ENCODE assay signal across 13 mouse cellular contexts in genomic region chr5:146318051-146318450, GRCm38 (mm10).
DNase-seq lines count a peak whose midpoint lies in the region; ATAC-seq and TF ChIP-seq lines count a peak whose summit lies in the region.
"Had no signal": no experiment of that assay in that cellular context is flagged by ENCODE, and none has a peak within 500 bp of the region (broad histone marks: within the 10 kb centered on the region; RNA-seq: fewer than 3 reads in every experiment).

No protein-coding gene starts in this region.

- no peaks in the 10 kb centered on the region for H3K36me3 ChIP-seq in limb, embryonic 11.5 days (ENCODE audit: control insufficient read depth, insufficient read depth, low read length)
- no peaks in the 10 kb centered on the region for H3K36me3 ChIP-seq in testis, adult 2 months (ENCODE audit: control insufficient read depth, insufficient read depth, low read length)
- H3K36me3 ChIP-seq: hindbrain, embryonic 15.5 days; midbrain, embryonic 12.5 days; neural tube, embryonic 13.5 days had no signal

- H3K9ac ChIP-seq in limb, embryonic 11.5 days (ENCODE audit: low read length) = no peak overlapping the region
- H3K9ac ChIP-seq: hindbrain, embryonic 15.5 days; midbrain, embryonic 12.5 days; neural tube, embryonic 13.5 days had no signal

- no peak for TF ChIP-seq POLR2A in testis, adult 2 months (IDR thresholded peaks at IDR 0.05; ENCODE audit: control insufficient read depth, low read depth, low read length)

- H3K4me3 ChIP-seq in limb, embryonic 11.5 days (ENCODE audit: low read depth, low read length) = no peak overlapping the region
- no peak overlapping the region for H3K4me3 ChIP-seq in testis, adult 2 months (ENCODE audit: control insufficient read depth, low read depth, low read length)
- H3K4me3 ChIP-seq: hindbrain, embryonic 15.5 days; midbrain, embryonic 12.5 days; neural tube, embryonic 13.5 days had no signal

- H3K4me1 ChIP-seq in limb, embryonic 11.5 days (ENCODE audit: control insufficient read depth, insufficient read depth, low read length) = peaks cover 24% of the 10 kb centered on the region
- no peaks in the 10 kb centered on the region for H3K4me1 ChIP-seq in testis, adult 2 months (ENCODE audit: control insufficient read depth, insufficient read depth, low read length)
- H3K4me1 ChIP-seq: midbrain, embryonic 12.5 days had no signal

- ATAC-seq in limb, embryonic 11.5 days (ENCODE audit: insufficient number of reproducible peaks, low FRiP score, low TSS enrichment, low read depth) = no peak

- no peaks in the 10 kb centered on the region for H3K9me3 ChIP-seq in limb, embryonic 11.5 days (ENCODE audit: control insufficient read depth, low read length)
- H3K9me3 ChIP-seq: hindbrain, embryonic 15.5 days; midbrain, embryonic 12.5 days; neural tube, embryonic 13.5 days had no signal

- H3K4me2 ChIP-seq in limb, embryonic 11.5 days (ENCODE audit: low read depth, severe bottlenecking) = no peak overlapping the region
- H3K4me2 ChIP-seq: hindbrain, embryonic 15.5 days; midbrain, embryonic 12.5 days; neural tube, embryonic 13.5 days had no signal

- no peak overlapping the region; the same call in 1 of the 2 replicates for H3K27ac ChIP-seq in limb, embryonic 11.5 days (replicated peaks; ENCODE audit: low read depth, low read length)
- peak overlapping the region; percentile 43; the same call in 1 of the 2 replicates for H3K27ac ChIP-seq in testis, adult 2 months (ENCODE audit: control insufficient read depth, insufficient read depth, low read depth, low read length)
- H3K27ac ChIP-seq: hindbrain, embryonic 15.5 days; midbrain, embryonic 12.5 days; neural tube, embryonic 13.5 days had no signal

- TF ChIP-seq CTCF in testis, adult 2 months (IDR thresholded peaks at IDR 0.05; ENCODE audit: control insufficient read depth, insufficient read depth, insufficient replicate concordance, low read depth, low read length) = no peak

- H3K27me3 ChIP-seq in limb, embryonic 11.5 days (ENCODE audit: control insufficient read depth, insufficient read depth, low read length) = no peaks in the 10 kb centered on the region
- H3K27me3 ChIP-seq in testis, adult 2 months (ENCODE audit: control insufficient read depth, insufficient read depth, low read length) = no peaks in the 10 kb centered on the region
- H3K27me3 ChIP-seq: hindbrain, embryonic 15.5 days; midbrain, embryonic 12.5 days; neural tube, embryonic 13.5 days had no signal

- 50% methylated on average over 5 of the region's 5 CpGs for WGBS in limb, embryonic 11.5 days

- intact Hi-C loops in gastrocnemius, postnatal 14 days (cut with DNase I; ENCODE audit: low total_unique reads) = no loop called here

- DNase-seq in lung, postnatal 36 days = peak; percentile 44
- no peak for DNase-seq in lung, postnatal 10 days
- peak; percentile 62 for DNase-seq in gastrocnemius, postnatal 14 days
- DNase-seq in limb, embryonic 11.5 days (ENCODE audit: low spot score) = peak; percentile 43
- no peak for DNase-seq in thymus, postnatal 36 days
- DNase-seq in left cerebral cortex, adult 9 months (ENCODE audit: low spot score in 2 of 2) = no peak
- DNase-seq: adrenal gland, adult 8-10 months; cerebellum, adult 18-20 months; lung, adult 2 months had no signal

Comparison
In these comparisons a context has a peak if more than half of its experiments do, and no peak if none do; other contexts are left out.
1. DNase-seq: peak in lung, postnatal 36 days (single experiment), gastrocnemius, postnatal 14 days (single experiment) and limb, embryonic 11.5 days (single experiment); none in lung, postnatal 10 days (single experiment), thymus, postnatal 36 days (0 of 2) and left cerebral cortex, adult 9 months (0 of 2).